Mouse (Mus musculus): Measurements from ENCODE around the gene Dhx15. TPM values are rescaled to one million over a fixed set of nuclear protein-coding genes. Genes with fewer than 3 reads are reported as not detected.

The Dhx15 gene
- polyA plus RNA-seq (2017; shearing (Covaris generic)) = 100 to 1,000 TPM; 145 to 151 TPM

GRCm38 (mm10) chr5:52190371-52191179 is at the start of gene Dhx15:
Gene Dhx15 (minus strand): TSS chr5:52190514.

Other genes with a start within 250 kb of the Dhx15 start
- under 1 TPM in 1 of 2 experiments, not detected in 1; 0.14 TPM for gene Sod3, start 173.3 kb upstream of the Dhx15 start, polyA plus RNA-seq (2017; shearing (Covaris generic))